Mouse (Mus musculus): ENCODE measurements around the gene Coro7. TPM values are rescaled to one million over a fixed set of nuclear protein-coding genes. Genes with fewer than 3 reads are reported as not detected.
"Not testable (repeated sequence)": the region's sequence is repeated elsewhere in the genome, so short reads cannot be mapped to it uniquely, and the experiment has no call there.

The Coro7 gene
- polyA plus RNA-seq, 1 experiment from 2014 or later, result 16.8 TPM

- Histone ChIP-seq H3K36me3 (peaks cover 7% of the 10 kb centered on the region), H3K4me3 (peak overlapping the region; percentile 48), H3K9me3 (no peaks in the 10 kb centered on the region), H3K9ac (peak overlapping the region; percentile 29; the same call in 1 of the 2 replicates), H3K4me1 (peaks cover 22% of the 10 kb centered on the region), H3K27ac (peak overlapping the region; percentile 92), H3K27me3 (no peaks in the 10 kb centered on the region), H3K4me2 (peak overlapping the region; percentile 60)
- 8% methylated on average over 14 of the region's 14 CpGs for WGBS
- ATAC-seq (ENCODE audit: insufficient number of reproducible peaks, low FRiP score, low TSS enrichment, low read depth), result peak; percentile 11; the same call in 1 of the 2 replicates
Observed at GRCm38 (mm10) chr16:4585642-4586530, 93.7 kb downstream of the Coro7 start.

DNA sequence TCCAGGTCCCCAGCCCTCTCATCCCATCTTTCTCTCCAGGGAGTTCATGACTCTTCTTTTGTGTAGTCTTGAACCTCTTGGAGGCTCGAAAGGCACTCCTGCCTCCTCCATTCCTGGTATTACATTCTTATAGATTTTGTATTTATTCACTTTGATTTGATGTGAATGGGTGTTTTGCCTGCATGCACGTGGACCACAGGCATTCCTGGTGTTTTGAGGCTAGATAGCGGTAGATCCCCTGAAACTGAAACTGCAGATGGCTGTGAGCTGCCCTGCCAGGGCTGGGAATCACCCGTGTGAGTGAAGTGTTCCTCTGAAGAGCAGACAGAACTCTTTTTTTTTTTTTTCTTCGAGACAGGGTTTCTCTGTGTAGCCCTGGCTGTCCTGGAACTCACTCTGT lies 95.1 kb downstream of the Coro7 start:
- Histone ChIP-seq H3K4me1 (peaks cover 22% of the 10 kb centered on the region), H3K9me3 (no peaks in the 10 kb centered on the region), H3K27me3 (no peaks in the 10 kb centered on the region), H3K4me2 (no peak overlapping the region), H3K27ac (no peak overlapping the region), H3K36me3 (no peaks in the 10 kb centered on the region), H3K4me3 (no peak overlapping the region), H3K9ac (no peak overlapping the region)
- 75% methylated on average over 5 of the region's 5 CpGs for WGBS
- ATAC-seq (ENCODE audit: insufficient number of reproducible peaks, low FRiP score, low TSS enrichment, low read depth), result no peak

- H3K36me3 ChIP-seq, result no peaks in the 10 kb centered on the region
- H3K4me1 ChIP-seq, result peaks cover 22% of the 10 kb centered on the region
- H3K9me3 ChIP-seq, result no peaks in the 10 kb centered on the region
- WGBS, result 81% methylated on average over 3 of the region's 3 CpGs
- no peak overlapping the region for H3K27ac ChIP-seq
- H3K27me3 ChIP-seq, result no peaks in the 10 kb centered on the region
- no peak for ATAC-seq (ENCODE audit: insufficient number of reproducible peaks, low FRiP score, low TSS enrichment, low read depth)
- H3K4me3 ChIP-seq, result no peak overlapping the region
- no peak overlapping the region for H3K4me2 ChIP-seq
- no peak overlapping the region for H3K9ac ChIP-seq
Observed at GRCm38 (mm10) chr16:4583807-4584206, 95.8 kb downstream of the Coro7 start.

GRCm38 (mm10) chr16:4581179-4581578 lies 98.4 kb downstream of the Coro7 start:
- not testable (repeated sequence) for H3K4me1 ChIP-seq; H3K4me3 ChIP-seq; H3K36me3 ChIP-seq; H3K27me3 ChIP-seq; H3K9me3 ChIP-seq; H3K9ac ChIP-seq; H3K27ac ChIP-seq; H3K4me2 ChIP-seq; ATAC-seq (ENCODE audit: insufficient number of reproducible peaks, low FRiP score, low TSS enrichment, low read depth)
- WGBS, result 91% methylated on average over 3 of the region's 4 CpGs

DNA sequence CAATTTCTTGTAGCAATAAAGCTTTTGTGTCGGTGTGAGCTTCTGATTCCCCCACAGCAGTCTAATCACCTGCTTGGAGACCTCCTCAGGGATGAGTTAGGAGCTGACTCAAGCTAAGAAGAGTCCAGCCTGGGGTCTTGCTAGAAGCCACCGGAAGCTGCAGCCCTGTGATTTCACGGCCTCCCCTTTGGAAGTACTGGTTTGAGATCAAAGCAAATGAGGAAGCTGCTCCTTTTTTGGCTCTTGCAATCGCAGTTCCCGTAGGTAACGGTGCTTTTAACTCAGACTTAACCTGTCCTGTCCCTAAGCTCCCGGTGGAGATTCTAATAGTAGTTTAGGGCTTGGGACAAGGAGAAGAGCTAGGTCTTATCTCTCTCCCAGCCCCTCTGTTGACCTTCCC lies 100.9 kb downstream of the Coro7 start:
- no peaks in the 10 kb centered on the region for H3K9me3 ChIP-seq
- H3K27me3 ChIP-seq, result no peaks in the 10 kb centered on the region
- no peaks in the 10 kb centered on the region for H3K36me3 ChIP-seq
- no peak overlapping the region for H3K4me3 ChIP-seq
- no peak overlapping the region for H3K4me2 ChIP-seq
- 0 out of 2 replicates have a peak, but pooled peaks cover 5% of the 10 kb centered on the region for H3K4me1 ChIP-seq
- no peak overlapping the region for H3K27ac ChIP-seq
- 52% methylated on average over 7 of the region's 7 CpGs for WGBS
- ATAC-seq (ENCODE audit: insufficient number of reproducible peaks, low FRiP score, low TSS enrichment, low read depth), result no peak
- H3K9ac ChIP-seq, result no peak overlapping the region

DNA sequence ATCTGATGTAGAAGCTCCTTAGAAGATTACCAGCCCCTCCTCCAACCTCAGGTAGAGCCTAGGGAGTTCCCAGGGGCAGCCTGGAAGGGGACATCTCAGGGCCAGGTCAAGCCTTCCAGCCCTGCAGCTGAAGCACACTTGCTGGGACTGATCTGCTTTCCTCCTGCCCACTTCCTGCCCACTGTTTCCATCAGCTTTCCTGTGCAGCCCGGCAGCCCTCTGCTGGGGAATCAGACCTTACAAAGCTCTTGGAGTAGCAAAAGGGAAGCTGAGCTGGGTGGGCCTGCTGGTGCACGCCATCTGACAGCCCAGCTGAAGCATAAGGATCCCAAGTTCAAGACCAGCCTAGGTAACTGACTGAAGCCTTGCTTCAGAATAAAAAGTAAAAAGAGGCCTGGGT lies 102.7 kb downstream of the Coro7 start:
- Histone ChIP-seq H3K9ac (no peak overlapping the region), H3K4me3 (no peak overlapping the region), H3K4me1 (0 out of 2 replicates have a peak, but pooled peaks cover 5% of the 10 kb centered on the region), H3K4me2 (no peak overlapping the region), H3K9me3 (no peaks in the 10 kb centered on the region), H3K27me3 (no peaks in the 10 kb centered on the region), H3K27ac (no peak overlapping the region), H3K36me3 (no peaks in the 10 kb centered on the region)
- ATAC-seq (ENCODE audit: insufficient number of reproducible peaks, low FRiP score, low TSS enrichment, low read depth), result no peak
- 47% methylated on average over 2 of the region's 2 CpGs for WGBS

Other genes starting within 250 kb of the Coro7 start
- 36.8 and 81.2 TPM in 2 replicates for gene Srl, start 138.0 kb downstream of the Coro7 start, polyA plus RNA-seq (2015; fragmentation: Nextera tagmentation; extraction: Ambion mirVana)
- 20.4 and 20.7 TPM in 2 replicates for gene Tfap4, start 119.9 kb downstream of the Coro7 start, polyA plus RNA-seq (2015; fragmentation: Nextera tagmentation; extraction: Ambion mirVana)
- gene Glis2, start 85.1 kb downstream of the Coro7 start, polyA plus RNA-seq (2015; fragmentation: Nextera tagmentation; extraction: Ambion mirVana), result 31.7 and 34.9 TPM in 2 replicates
- gene Pam16, start 54.8 kb downstream of the Coro7 start, polyA plus RNA-seq (2015; fragmentation: Nextera tagmentation; extraction: Ambion mirVana), result 75.8 and 83.1 TPM in 2 replicates
- gene Vasn, start 39.8 kb downstream of the Coro7 start, polyA plus RNA-seq (2015; fragmentation: Nextera tagmentation; extraction: Ambion mirVana), result 41.5 and 45.1 TPM in 2 replicates
- 60.5 and 65.1 TPM in 2 replicates for gene Dnaja3, start 39.8 kb downstream of the Coro7 start, polyA plus RNA-seq (2015; fragmentation: Nextera tagmentation; extraction: Ambion mirVana)
- 48.3 and 54.5 TPM in 2 replicates for gene Nmral1, start 39.6 kb upstream of the Coro7 start, polyA plus RNA-seq (2015; fragmentation: Nextera tagmentation; extraction: Ambion mirVana)
- gene Hmox2, start 46.6 kb upstream of the Coro7 start, polyA plus RNA-seq (2015; fragmentation: Nextera tagmentation; extraction: Ambion mirVana), result 99.6 and 106 TPM in 2 replicates
- gene Cdip1, start 110.5 kb upstream of the Coro7 start, polyA plus RNA-seq (2015; fragmentation: Nextera tagmentation; extraction: Ambion mirVana), result 81.8 and 90.5 TPM in 2 replicates
- gene 4930562C15Rik, start 155.6 kb upstream of the Coro7 start, polyA plus RNA-seq (2015; fragmentation: Nextera tagmentation; extraction: Ambion mirVana), result 0.24 and 0.88 TPM in 2 replicates
- gene Ubald1, start 200.5 kb upstream of the Coro7 start, polyA plus RNA-seq (2015; fragmentation: Nextera tagmentation; extraction: Ambion mirVana), result 43.4 and 49.3 TPM in 2 replicates
- gene Mgrn1, start 206.5 kb upstream of the Coro7 start, polyA plus RNA-seq (2015; fragmentation: Nextera tagmentation; extraction: Ambion mirVana), result 85.9 and 89.9 TPM in 2 replicates

Measured in limb, embryonic 15.5 days (tissue).